Comparison of ENCODE assay signal across 11 mouse cellular contexts in genomic region chr10:111503716-111504115, GRCm38 (mm10). TPM values are rescaled to one million over a fixed set of nuclear protein-coding genes. Genes with fewer than 3 reads are reported as not detected.
DNase-seq lines count a peak whose midpoint lies in the region; ATAC-seq lines count a peak whose summit lies in the region.
"Had no signal": no experiment of that assay in that cellular context is flagged by ENCODE, and none has a peak within 500 bp of the region (broad histone marks: within the 10 kb centered on the region; RNA-seq: fewer than 3 reads in every experiment).

No protein-coding gene starts in this region.

- H3K9ac ChIP-seq in kidney, embryonic 14.5 days (ENCODE audit: low read depth, low read length): no peak overlapping the region
- H3K9ac ChIP-seq: hindbrain, embryonic 12.5 days; limb, embryonic 13.5 days; midbrain, embryonic 15.5 days had no signal

- WGBS in kidney, embryonic 14.5 days: 8% methylated on average over 10 of the region's 10 CpGs

- no peaks in the 10 kb centered on the region for H3K9me3 ChIP-seq in kidney, embryonic 14.5 days (ENCODE audit: control insufficient read depth, low read length)
- H3K9me3 ChIP-seq: G1E; hindbrain, embryonic 12.5 days; limb, embryonic 13.5 days; midbrain, embryonic 15.5 days had no signal

- DNase-seq in heart, adult 11 months: peak; percentile 39
- no peak for DNase-seq in heart, postnatal 25 days (ENCODE audit: low spot score)
- DNase-seq in kidney, postnatal 36 days: no peak
- peak; percentile 24 for DNase-seq in 3134 (ENCODE audit: extremely low read depth, insufficient read length, low spot score)
- DNase-seq in hindlimb bud, embryonic 11.5 days (ENCODE audit: extremely low spot score, low read depth, low spot score): peak; percentile 18

- H3K4me2 ChIP-seq in kidney, embryonic 14.5 days (replicated peaks; ENCODE audit: low read depth, low read length): peak overlapping the region; percentile 22
- H3K4me2 ChIP-seq: hindbrain, embryonic 12.5 days; limb, embryonic 13.5 days; midbrain, embryonic 15.5 days had no signal

- intact Hi-C loops in heart, postnatal 25 days (cut with DNase I): loop anchor here (1.0 kb wide), 2 partner anchors 422 to 454 kb away; no protein-coding TSS in a partner anchor

- no peaks in the 10 kb centered on the region for H3K27me3 ChIP-seq in kidney, embryonic 14.5 days (ENCODE audit: control insufficient read depth, insufficient read depth, low read length)
- H3K27me3 ChIP-seq: hindbrain, embryonic 12.5 days; limb, embryonic 13.5 days; midbrain, embryonic 15.5 days had no signal

- no peak overlapping the region for H3K4me3 ChIP-seq in kidney, embryonic 14.5 days (ENCODE audit: low read length)
- H3K4me3 ChIP-seq: hindbrain, embryonic 12.5 days; limb, embryonic 13.5 days; midbrain, embryonic 15.5 days had no signal

- no peak overlapping the region for H3K27ac ChIP-seq in kidney, embryonic 14.5 days (ENCODE audit: low read depth, low read length)
- H3K27ac ChIP-seq: hindbrain, embryonic 12.5 days; limb, embryonic 13.5 days; midbrain, embryonic 15.5 days had no signal

- peaks cover 2% of the 10 kb centered on the region; the same call in 1 of the 2 replicates for H3K36me3 ChIP-seq in kidney, embryonic 14.5 days (ENCODE audit: control insufficient read depth, insufficient read depth, low read length)
- H3K36me3 ChIP-seq: limb, embryonic 13.5 days; midbrain, embryonic 15.5 days had no signal

- ATAC-seq in kidney, embryonic 14.5 days (ENCODE audit: low FRiP score, low TSS enrichment): no peak
- ATAC-seq in erythroid progenitor cell, adult 5-6 weeks (replicated peaks; ENCODE audit: low FRiP score, poor library complexity, severe bottlenecking): no peak
- ATAC-seq: midbrain, embryonic 15.5 days had no signal

- H3K4me1 ChIP-seq in kidney, embryonic 14.5 days (ENCODE audit: control insufficient read depth, insufficient read depth, low read length): peaks cover 21% of the 10 kb centered on the region

RNA-seq across cellular contexts. Expression of gene Phlda1, which starts 2.4 kb away (rescaled TPM):
- 10 to 100 TPM; 16.9 to 18.8 TPM for total RNA-seq in heart, postnatal 25 days (2021)
- 42.3 and 44.6 TPM in 2 replicates for polyA plus RNA-seq in kidney, embryonic 14.5 days (2014; fragmentation: Nextera tagmentation; extraction: Ambion mirVana)
- total RNA-seq in erythroid progenitor cell, adult 5-6 weeks (2015; ENCODE audit: low replicate concordance): 0.84 TPM in 1 of 2 replicates, not detected in the other
- total RNA-seq in erythroid progenitor cell, adult 5-6 weeks (2017; ENCODE audit: low replicate concordance): 0.38 TPM in 1 of 2 replicates, not detected in the other

RNA-seq across cellular contexts. Expression of gene Nap1l1, which starts 30.7 kb away (rescaled TPM):
- total RNA-seq in heart, postnatal 25 days (2021): 10 to 100 TPM; 55.0 to 60.9 TPM
- polyA plus RNA-seq in kidney, embryonic 14.5 days (2014; fragmentation: Nextera tagmentation; extraction: Ambion mirVana): 315 and 346 TPM in 2 replicates
- total RNA-seq in erythroid progenitor cell, adult 5-6 weeks (2015; ENCODE audit: low replicate concordance): 170 and 182 TPM in 2 replicates
- 199 and 208 TPM in 2 replicates for total RNA-seq in erythroid progenitor cell, adult 5-6 weeks (2017; ENCODE audit: low replicate concordance)

Comparison
In these comparisons a context has a peak if more than half of its experiments do, and no peak if none do; other contexts are left out.
1. DNase-seq: peak in heart, adult 11 months (single experiment), 3134 (single experiment) and hindlimb bud, embryonic 11.5 days (single experiment); none in heart, postnatal 25 days (single experiment) and kidney, postnatal 36 days (0 of 2).
2. RNA of gene Phlda1, which starts 2.4 kb away (total RNA-seq): 16.9 to 18.8 TPM in heart, postnatal 25 days; 0.38 to 0.84 TPM in erythroid progenitor cell, adult 5-6 weeks; every median in the first group is over 4 times any median in the second.